Mouse (Mus musculus): ENCODE measurements around the gene Diras2.
A peak's percentile ranks its signal among the peaks of the same experiment; 100 is the strongest.
"Not testable (repeated sequence)": the region's sequence is repeated elsewhere in the genome, so short reads cannot be mapped to it uniquely, and the experiment has no call there.

Gene Diras2

GRCm38 (mm10) chr13:52519425-52519824, 11.7 kb downstream of the Diras2 start:
- DNase-seq (ENCODE audit: low read depth, low spot score) = peak; percentile 64

- no peak for DNase-seq (ENCODE audit: low read depth, low spot score)
Observed at GRCm38 (mm10) chr13:52518377-52518776, 12.7 kb downstream of the Diras2 start.

GRCm38 (mm10) chr13:52517021-52517420, 14.1 kb downstream of the Diras2 start:
- no peak for DNase-seq (ENCODE audit: low read depth, low spot score)

GRCm38 (mm10) chr13:52516561-52516960, 14.5 kb downstream of the Diras2 start:
- no peak for DNase-seq (ENCODE audit: low read depth, low spot score)

- peak; percentile 60 for DNase-seq (ENCODE audit: low read depth, low spot score)
Observed at GRCm38 (mm10) chr13:52516051-52516450, 15.0 kb downstream of the Diras2 start.

GRCm38 (mm10) chr13:52513554-52513953, 17.5 kb downstream of the Diras2 start:
- DNase-seq (ENCODE audit: low read depth, low spot score) = peak; percentile 97

- peak; percentile 97 for DNase-seq (ENCODE audit: low read depth, low spot score)
Observed at GRCm38 (mm10) chr13:52512356-52512755, 18.7 kb downstream of the Diras2 start.

- DNase-seq (ENCODE audit: low read depth, low spot score) = peak; percentile 97
Observed at GRCm38 (mm10) chr13:52510172-52510880, 20.8 kb downstream of the Diras2 start.

- peak; percentile 53 for DNase-seq (ENCODE audit: low read depth, low spot score)
Observed at GRCm38 (mm10) chr13:52507460-52508293, 23.4 kb downstream of the Diras2 start.

GRCm38 (mm10) chr13:52506822-52507221, 24.3 kb downstream of the Diras2 start:
- not testable (repeated sequence) for DNase-seq (ENCODE audit: low read depth, low spot score)

GRCm38 (mm10) chr13:52505683-52506285, 25.3 kb downstream of the Diras2 start:
- not testable (repeated sequence) for DNase-seq (ENCODE audit: low read depth, low spot score)

- peak; percentile 98 for DNase-seq (ENCODE audit: low read depth, low spot score)
Observed at GRCm38 (mm10) chr13:52501686-52502085, 29.4 kb downstream of the Diras2 start.

GRCm38 (mm10) chr13:52497029-52497550, 34.0 kb downstream of the Diras2 start:
- no peak for DNase-seq (ENCODE audit: low read depth, low spot score)

- DNase-seq (ENCODE audit: low read depth, low spot score) = no peak
Observed at GRCm38 (mm10) chr13:52488821-52489220, 42.3 kb downstream of the Diras2 start.

- DNase-seq (ENCODE audit: low read depth, low spot score) = no peak
Observed at GRCm38 (mm10) chr13:52484064-52484463, 47.0 kb downstream of the Diras2 start.

- peak; percentile 94 for DNase-seq (ENCODE audit: low read depth, low spot score)
Observed at GRCm38 (mm10) chr13:52481786-52482185, 49.3 kb downstream of the Diras2 start.

- DNase-seq (ENCODE audit: low read depth, low spot score) = no peak
Observed at GRCm38 (mm10) chr13:52479146-52479545, 51.9 kb downstream of the Diras2 start.

GRCm38 (mm10) chr13:52476998-52477601, 54.0 kb downstream of the Diras2 start:
- no peak for DNase-seq (ENCODE audit: low read depth, low spot score)

- DNase-seq (ENCODE audit: low read depth, low spot score) = no peak
Observed at GRCm38 (mm10) chr13:52476222-52476621, 54.9 kb downstream of the Diras2 start.

- no peak for DNase-seq (ENCODE audit: low read depth, low spot score)
Observed at GRCm38 (mm10) chr13:52475264-52475663, 55.8 kb downstream of the Diras2 start.

- DNase-seq (ENCODE audit: low read depth, low spot score) = no peak
Observed at GRCm38 (mm10) chr13:52474807-52475206, 56.3 kb downstream of the Diras2 start.

All from brain, adult 2 months (tissue).